Mouse (Mus musculus) ovary, adult 10 weeks (tissue): ENCODE data around the gene Nmrk1. TPM values are rescaled to one million over a fixed set of nuclear protein-coding genes. Genes with fewer than 3 reads are reported as not detected.

Experiments used
- polyA plus RNA-seq: library from polyadenylated mRNA; stranded (reverse); fragments of 350-450 nt; fragmentation: Illumina TruSeq; extraction: RNeasy Lipid Tissue Mini Kit (QIAGEN cat#74804); gene quantifications from one replicate; pipeline ENCODE4 v1.2.3, GENCODE M21; 2014

Nmrk1 gene
- 4.0 TPM for polyA plus RNA-seq

DNA sequence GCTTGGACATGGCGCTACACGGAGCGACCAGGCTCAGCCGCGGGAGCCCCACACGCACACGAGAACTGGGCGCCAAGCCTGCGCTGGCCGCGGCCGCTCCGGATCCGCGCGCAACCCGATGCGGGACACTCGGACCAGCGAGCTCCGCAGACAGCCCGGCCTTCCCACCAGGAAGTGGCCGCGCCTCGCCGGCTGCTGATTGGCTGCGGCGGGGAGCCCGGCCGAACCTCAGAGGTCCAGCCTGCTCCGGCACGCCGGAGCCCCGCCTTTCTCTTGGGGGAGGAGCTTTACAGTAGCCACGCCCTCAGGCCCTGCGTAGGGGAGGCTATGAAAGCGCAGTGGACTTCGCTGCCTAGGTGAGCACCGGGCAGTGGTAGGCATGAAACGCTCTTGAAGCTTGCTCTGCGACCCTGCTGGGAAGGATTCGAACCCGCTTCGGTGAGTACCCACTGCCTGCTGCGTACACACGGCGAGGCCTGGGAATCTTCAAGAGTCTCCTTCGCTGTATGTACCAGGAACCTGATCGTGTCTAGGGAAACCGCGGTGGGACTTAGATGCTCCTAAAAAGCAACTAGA lies at the start of gene Nmrk1, which contains the start of gene Ostf1:
Nmrk1 (plus strand) TSS at position 307 of the 576 bp plus-strand sequence.
Ostf1 (minus strand) TSS at position 180 of the 576 bp plus-strand sequence.

DNA sequence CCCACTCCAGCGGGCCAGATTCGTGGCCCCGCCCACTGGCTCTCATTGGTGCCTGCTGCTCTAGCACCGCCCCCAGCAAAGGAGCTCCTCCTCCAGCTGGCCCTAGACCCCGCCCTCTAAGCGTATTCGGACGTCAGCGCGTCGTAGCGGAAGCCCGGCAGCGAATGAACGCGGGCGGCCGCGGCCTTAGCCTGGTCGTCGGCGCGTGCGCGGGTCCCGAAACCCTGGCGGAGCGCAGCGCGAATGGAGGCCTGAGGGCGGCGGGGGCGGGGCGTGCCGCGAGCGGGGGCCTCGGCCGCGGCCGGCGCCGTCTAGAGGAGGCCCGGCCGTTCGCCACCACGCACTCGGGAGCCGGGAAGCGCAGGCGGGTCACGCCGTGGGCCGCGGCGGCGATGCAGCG lies 38.9 kb downstream of the Nmrk1 start, which contains the start of gene Carnmt1:
Carnmt1 (plus strand) TSS at position 157 of the 400 bp plus-strand sequence.

Other genes with a start within 250 kb of the Nmrk1 start
- 36.2 TPM for gene Ostf1, start 127 bp upstream of the Nmrk1 start, polyA plus RNA-seq
- 194 TPM for gene Carnmt1, start 38.8 kb downstream of the Nmrk1 start, polyA plus RNA-seq
- gene D030056L22Rik, start 81.2 kb downstream of the Nmrk1 start, polyA plus RNA-seq: 97.5 TPM
- gene Trpm6, start 118.0 kb downstream of the Nmrk1 start, polyA plus RNA-seq: 1.9 TPM